Mouse (Mus musculus): ENCODE data around the gene Stpg2.
A peak's percentile ranks its signal among the peaks of the same experiment; 100 is the strongest.
"Not testable (repeated sequence)": the region's sequence is repeated elsewhere in the genome, so short reads cannot be mapped to it uniquely, and the experiment has no call there.

The Stpg2 gene

GRCm38 (mm10) chr3:139205444-139205998, at the start of gene Stpg2:
Gene Stpg2 (plus strand): TSS chr3:139205694.
- peak; percentile 97 for DNase-seq (ENCODE audit: low spot score in 2 of 2)

DNA sequence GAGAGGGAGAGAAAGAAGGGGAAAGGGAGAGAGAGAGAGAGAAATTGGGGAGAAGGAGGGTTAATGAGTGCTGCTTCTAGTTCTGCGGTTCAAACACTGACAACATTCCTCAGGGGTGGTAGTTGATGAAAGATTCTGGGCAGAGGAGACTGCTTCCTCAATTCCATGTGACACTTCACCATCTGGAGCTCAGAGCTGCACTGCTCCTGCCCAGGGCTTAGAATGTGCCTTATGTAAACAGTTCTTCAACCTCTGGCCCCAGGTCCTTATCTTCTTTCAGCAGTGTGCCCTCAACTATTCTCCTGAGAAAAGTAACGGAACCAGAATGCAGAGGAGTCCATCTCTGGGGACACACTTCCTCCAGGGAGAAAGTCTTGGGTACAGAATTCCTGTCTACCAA, 43.3 kb upstream of the Stpg2 start:
- DNase-seq (ENCODE audit: low spot score in 2 of 2): no peak

DNA sequence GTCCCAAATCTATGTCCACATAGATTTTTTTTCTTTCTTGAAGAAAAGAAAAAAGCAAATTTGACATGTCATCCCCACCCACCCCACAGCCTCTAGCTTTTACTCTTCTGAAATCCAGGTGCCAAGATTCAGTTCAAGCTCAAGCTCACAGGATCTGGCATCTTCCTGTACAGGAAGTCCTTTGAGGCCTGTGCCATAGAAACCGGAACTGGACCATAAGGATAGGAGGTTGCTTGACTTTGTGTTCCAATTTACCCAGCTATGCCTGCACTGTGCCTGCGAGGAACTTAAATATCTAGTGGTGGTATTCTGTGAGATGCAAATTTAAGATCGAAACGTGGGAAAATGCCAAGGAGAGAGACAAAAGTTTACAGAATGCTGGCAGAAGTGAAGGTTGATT, 42.8 kb upstream of the Stpg2 start:
- no peak for DNase-seq (ENCODE audit: low spot score in 2 of 2)

- no peak for DNase-seq (ENCODE audit: low spot score in 2 of 2)
Observed at GRCm38 (mm10) chr3:139168510-139169269, 36.8 kb upstream of the Stpg2 start.

- DNase-seq (ENCODE audit: low spot score in 2 of 2): no peak
Observed at GRCm38 (mm10) chr3:139169740-139170139, 35.8 kb upstream of the Stpg2 start.

DNA sequence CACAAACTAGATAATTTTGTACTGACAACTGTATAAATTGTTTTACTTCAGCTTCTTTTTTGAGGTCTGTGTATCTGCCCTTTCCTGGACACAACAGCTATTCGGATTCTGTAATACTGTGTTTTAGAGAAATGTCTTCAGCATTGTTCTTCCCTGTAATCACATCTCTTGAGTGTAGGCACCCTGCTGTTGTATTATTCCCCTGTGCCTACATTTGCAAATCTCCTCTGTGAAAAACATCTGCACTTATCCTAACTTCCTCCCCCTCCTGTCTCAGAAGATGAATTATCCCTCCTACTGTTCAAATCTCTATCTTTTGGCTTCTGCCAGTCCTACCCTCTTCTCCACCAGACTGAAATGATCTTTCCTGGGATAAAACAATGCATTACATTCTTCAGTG, 28.6 kb upstream of the Stpg2 start:
- DNase-seq (ENCODE audit: low spot score in 2 of 2): no peak

DNA sequence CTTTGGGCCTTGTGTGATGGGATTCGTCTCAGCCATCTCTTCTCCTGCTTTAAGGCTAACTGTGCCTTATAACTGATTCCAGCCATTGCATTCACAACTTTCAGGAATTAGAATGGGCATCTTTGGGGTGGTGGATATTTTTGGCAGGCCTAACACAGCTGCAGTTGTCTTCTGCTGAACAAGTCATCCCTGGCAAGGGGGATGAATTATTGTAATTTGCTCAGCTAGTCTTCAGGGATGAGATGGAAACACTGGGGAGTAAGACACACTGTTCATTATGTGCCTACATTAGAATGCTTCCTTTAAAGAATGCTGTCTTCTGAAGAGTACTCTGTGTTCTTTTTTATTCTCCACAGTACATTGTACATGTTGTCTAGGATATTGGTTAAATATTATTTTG, 14.0 kb upstream of the Stpg2 start:
- DNase-seq (ENCODE audit: low spot score in 2 of 2): no peak

DNA sequence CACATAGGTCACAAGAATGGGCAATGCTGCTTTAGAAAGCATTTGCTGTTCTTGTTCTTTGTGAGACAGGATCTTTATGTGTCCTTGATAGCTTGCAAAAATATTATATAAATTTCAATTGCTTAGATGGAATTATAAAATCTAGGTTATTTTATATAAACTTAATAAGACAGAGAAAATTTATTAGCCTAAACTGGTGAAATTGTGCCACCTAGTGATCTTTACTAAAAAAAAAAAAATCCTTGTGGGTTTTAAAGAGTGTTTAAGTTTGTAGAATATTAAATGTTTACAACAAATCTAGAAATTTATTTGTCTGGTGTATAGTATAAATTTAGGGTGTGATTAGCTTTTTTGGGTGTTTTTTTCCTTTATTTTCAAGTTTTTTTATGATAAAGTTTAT, 11.6 kb upstream of the Stpg2 start:
- no peak for DNase-seq (ENCODE audit: low spot score in 2 of 2)

DNA sequence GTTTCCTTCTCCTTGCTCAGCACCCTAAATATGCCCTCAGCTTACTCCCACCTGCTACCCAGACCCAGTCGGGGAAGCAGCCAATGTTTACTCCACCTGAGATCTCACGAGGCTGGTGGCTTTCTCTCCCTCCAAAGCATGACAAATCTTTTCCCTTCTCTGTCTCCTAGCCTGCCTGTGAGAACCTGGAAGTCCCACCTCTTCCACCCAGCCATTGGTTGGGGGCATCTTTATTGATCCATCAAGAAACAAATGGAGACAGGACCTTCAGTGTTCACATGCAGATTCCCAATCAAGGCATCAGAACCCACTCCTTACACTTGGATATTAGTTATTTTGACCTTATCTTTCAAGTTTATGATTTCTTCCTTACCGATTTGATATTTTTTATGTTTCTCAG, 7.1 kb upstream of the Stpg2 start:
- DNase-seq (ENCODE audit: low spot score in 2 of 2): no peak

- DNase-seq (ENCODE audit: low spot score in 2 of 2): no peak
Observed at GRCm38 (mm10) chr3:139200324-139200723, 5.2 kb upstream of the Stpg2 start.

- DNase-seq (ENCODE audit: low spot score in 2 of 2): no peak
Observed at GRCm38 (mm10) chr3:139216945-139217344, 11.5 kb downstream of the Stpg2 start.

- DNase-seq (ENCODE audit: low spot score in 2 of 2): no peak
Observed at GRCm38 (mm10) chr3:139225123-139225522, 19.6 kb downstream of the Stpg2 start.

GRCm38 (mm10) chr3:139226811-139227210, 21.3 kb downstream of the Stpg2 start:
- DNase-seq (ENCODE audit: low spot score in 2 of 2): no peak

GRCm38 (mm10) chr3:139245219-139245618, 39.7 kb downstream of the Stpg2 start:
- DNase-seq (ENCODE audit: low spot score in 2 of 2): no peak

DNA sequence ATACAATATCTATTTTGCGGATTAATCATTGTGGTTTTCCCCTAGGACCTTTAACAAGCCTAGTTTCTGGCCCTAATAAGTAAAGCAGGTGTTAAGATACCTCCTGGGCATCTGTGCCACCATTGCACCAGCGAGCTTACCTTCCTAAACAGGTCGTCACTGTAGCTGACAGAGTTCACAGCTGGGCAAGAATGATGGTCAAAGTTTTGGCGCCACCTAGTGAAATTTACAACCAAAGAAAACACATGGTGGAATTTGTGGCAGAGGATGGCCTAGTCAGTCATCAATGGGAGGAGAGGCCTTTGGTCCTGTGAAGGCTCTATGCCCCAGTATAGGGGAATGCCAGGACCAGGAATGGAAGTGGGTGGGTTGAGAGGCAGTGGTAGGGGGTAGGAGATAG, 41.0 kb downstream of the Stpg2 start:
- no peak for DNase-seq (ENCODE audit: low spot score in 2 of 2)

- DNase-seq (ENCODE audit: low spot score in 2 of 2): not testable (repeated sequence)
Observed at GRCm38 (mm10) chr3:139262359-139262758, 56.9 kb downstream of the Stpg2 start.

- no peak for DNase-seq (ENCODE audit: low spot score in 2 of 2)
Observed at GRCm38 (mm10) chr3:139297909-139298308, 92.4 kb downstream of the Stpg2 start.

DNA sequence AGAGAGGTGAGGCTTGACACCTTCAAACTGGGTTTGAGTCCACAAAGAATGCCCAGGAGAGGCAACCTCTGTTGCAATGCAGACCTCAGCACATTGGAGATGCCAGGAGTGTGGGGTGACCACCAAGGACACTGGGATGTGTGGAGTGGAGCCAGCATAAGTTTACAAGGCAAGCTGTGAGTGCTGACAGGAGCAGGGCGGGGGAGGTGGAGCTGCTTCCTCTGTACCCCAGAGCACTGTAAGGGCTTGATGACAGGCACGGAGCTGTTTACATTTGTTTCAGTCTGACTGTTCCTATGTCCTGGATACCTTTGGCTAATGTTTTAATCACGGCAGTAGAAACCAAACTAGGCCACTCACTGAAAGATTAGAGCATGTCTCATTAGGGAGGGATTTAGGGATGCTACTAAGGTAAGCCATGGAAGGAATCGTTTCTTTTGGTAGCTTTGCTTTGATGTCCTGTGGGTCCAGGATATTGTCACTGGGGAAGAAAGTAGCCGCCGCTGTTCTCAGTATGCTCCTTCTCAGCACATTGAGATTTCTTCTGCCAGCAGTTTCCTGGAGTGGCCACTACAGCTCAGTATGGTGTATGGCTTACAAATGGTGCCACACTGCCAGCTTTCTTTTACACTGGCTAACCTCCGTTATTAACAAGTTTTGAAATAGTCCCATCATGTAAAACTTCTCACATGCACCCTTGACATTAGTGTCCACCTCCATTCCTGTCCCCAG, 102.8 kb downstream of the Stpg2 start:
- DNase-seq (ENCODE audit: low spot score in 2 of 2): no peak

DNA sequence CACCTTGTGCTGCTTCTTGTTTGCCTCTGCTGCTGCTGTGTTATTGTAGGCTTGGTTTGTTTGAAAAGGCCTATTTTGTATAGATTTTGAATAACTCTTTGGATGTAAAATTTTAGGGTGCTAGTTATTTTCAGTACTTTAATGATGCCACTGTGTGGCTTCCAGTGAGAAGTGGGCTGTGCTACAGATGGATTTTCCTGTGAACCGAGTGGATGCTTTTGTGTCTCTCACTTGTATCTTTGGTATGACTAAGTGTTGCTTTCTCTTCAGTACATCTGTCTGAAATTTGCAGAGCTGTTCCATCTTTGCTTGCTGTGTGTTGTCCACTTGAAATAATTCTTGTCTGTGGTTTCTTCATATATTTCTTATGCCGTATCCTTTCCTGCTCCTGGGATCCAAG, 106.2 kb downstream of the Stpg2 start:
- no peak for DNase-seq (ENCODE audit: low spot score in 2 of 2)

GRCm38 (mm10) chr3:139380494-139380893, 175.0 kb downstream of the Stpg2 start:
- DNase-seq (ENCODE audit: low spot score in 2 of 2): no peak

GRCm38 (mm10) chr3:139397077-139397865, 191.8 kb downstream of the Stpg2 start:
- DNase-seq (ENCODE audit: low spot score in 2 of 2): peak in 1 of 2 experiments; percentile 24

- DNase-seq (ENCODE audit: low spot score in 2 of 2): no peak
Observed at GRCm38 (mm10) chr3:139404673-139405072, 199.2 kb downstream of the Stpg2 start.

All from right cerebral cortex, postnatal 10 days (tissue).